ENCODE assay signal across 14 mouse cellular contexts in the genomic region with DNA sequence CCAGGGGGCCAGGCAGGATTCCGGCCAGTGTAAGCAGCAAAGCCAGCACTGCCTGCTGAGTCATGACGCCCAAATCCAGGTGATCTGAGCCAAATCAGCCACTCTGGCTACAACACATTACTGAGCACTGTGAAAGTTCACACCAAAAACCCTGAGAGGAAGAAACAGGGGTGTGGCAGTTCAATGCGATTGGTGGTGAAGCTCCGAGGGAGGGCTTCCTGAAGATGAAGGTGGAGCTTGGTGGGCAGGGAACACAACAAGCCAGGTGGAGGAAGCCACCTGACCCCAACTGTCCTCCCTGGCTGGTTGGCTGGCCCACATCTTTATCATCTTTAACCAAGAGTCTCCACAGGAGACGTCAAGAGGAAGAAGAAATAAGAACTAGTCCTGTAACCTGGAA. TPM values are rescaled to one million over a fixed set of nuclear protein-coding genes. Genes with fewer than 3 reads are reported as not detected.
A peak's percentile ranks its signal among the peaks of the same experiment; 100 is the strongest.
DNase-seq lines count a peak whose midpoint lies in the region; ATAC-seq lines count a peak whose summit lies in the region.
"Had no signal": no experiment of that assay in that cellular context is flagged by ENCODE, and none has a peak within 500 bp of the region (broad histone marks: within the 10 kb centered on the region; RNA-seq: fewer than 3 reads in every experiment).

Cd7 (minus strand) TSS at position 117 of the 400 bp plus-strand sequence.

- DNase-seq in right cerebral cortex, postnatal 25 days, result peak; percentile 31
- DNase-seq in right cerebral cortex, postnatal 10 days (ENCODE audit: low spot score in 2 of 2), result no peak
- DNase-seq in brain, adult 2 months (ENCODE audit: low read depth, low spot score), result peak; percentile 61
- DNase-seq in thymus, postnatal 4 days, result peak; percentile 36
- no peak for DNase-seq in adipocyte (ENCODE audit: low spot score)
- no peak for DNase-seq in c-Kit-positive CD71-positive TER-119-positive erythroid progenitor cells, embryonic 14.5 days (ENCODE audit: low spot score)
- no peak for DNase-seq in layer of hippocampus, postnatal 36 days
- DNase-seq: adrenal gland, postnatal 10 days; B cell, adult 2 months; cerebellum, postnatal 25 days; heart, adult 18-20 months; kidney, adult 9 months had no signal

- ATAC-seq in monocyte, adult 5-6 weeks (replicated peaks; ENCODE audit: insufficient number of reproducible peaks, low FRiP score, low TSS enrichment, poor library complexity, severe bottlenecking), result 0 out of 2 replicates have a peak, but pooled peaks have one; percentile 12

RNA-seq across cellular contexts. Expression of gene Cd7, which starts in this region (rescaled TPM):
- 21.2 to 56.5 TPM (median 31.1 TPM) in 3 replicates for total RNA-seq in monocyte, adult 5-6 weeks (2017)
- total RNA-seq in layer of hippocampus, postnatal 36 days (2021), result not detected
- total RNA-seq: layer of hippocampus, adult 18-20 months had no signal

Comparison
In these comparisons a context has a peak if more than half of its experiments do, and no peak if none do; other contexts are left out.
1. RNA of gene Cd7 (total RNA-seq): 21.2 to 56.5 TPM in monocyte, adult 5-6 weeks; not detected in layer of hippocampus, postnatal 36 days; every median in the first group is over 10 times any median in the second.
2. DNase-seq: peak in right cerebral cortex, postnatal 25 days (single experiment), brain, adult 2 months (single experiment) and thymus, postnatal 4 days (single experiment); none in right cerebral cortex, postnatal 10 days (0 of 2), adipocyte (single experiment), c-Kit-positive CD71-positive TER-119-positive erythroid progenitor cells, embryonic 14.5 days (single experiment) and layer of hippocampus, postnatal 36 days (0 of 2).